Mouse (Mus musculus) hindbrain, embryonic 13.5 days (tissue): Measurements from ENCODE around the gene Mrpl23. TPM values are rescaled to one million over a fixed set of nuclear protein-coding genes. Genes with fewer than 3 reads are reported as not detected.

ENCODE experiments used
- ATAC-seq: fragments of 200-750 bp; cut with Nextera tagmentation; 2 replicates; pipeline ENCODE4 v1.8.0; 2017; ENCODE audit warnings: moderate TSS enrichment; ENCODE audit not compliant: low FRiP score
- H3K27ac ChIP-seq: fragments of 300-500 bp; sonication (generic); 2 replicates; pipeline ENCODE4 v1.5.1; 2015; ENCODE audit warnings: inconsistent platforms, mild to moderate bottlenecking, moderate library complexity
- H3K27me3 ChIP-seq: fragments of 300-500 bp; sonication (generic); 2 replicates; pipeline ENCODE4 v1.6.1; 2015; ENCODE audit warnings: mild to moderate bottlenecking, inconsistent platforms
- H3K36me3 ChIP-seq: fragments of 300-500 bp; sonication (generic); 2 replicates; pipeline ENCODE4 v1.6.1; 2015; ENCODE audit warnings: mild to moderate bottlenecking, inconsistent platforms
- H3K4me1 ChIP-seq: fragments of 300-500 bp; sonication (generic); replicated peaks from 2 replicates; pipeline ENCODE4 v1.6.1; 2015; ENCODE audit warnings: inconsistent platforms
- H3K4me2 ChIP-seq: fragments of 300-500 bp; sonication (generic); 2 replicates; pipeline ENCODE4 v1.6.1; 2015; ENCODE audit warnings: inconsistent platforms, mild to moderate bottlenecking, moderate library complexity
- H3K4me3 ChIP-seq: fragments of 300-500 bp; sonication (generic); 2 replicates; pipeline ENCODE4 v1.5.1; 2015; ENCODE audit warnings: mild to moderate bottlenecking, inconsistent platforms
- H3K9ac ChIP-seq: fragments of 300-500 bp; sonication (generic); 2 replicates; pipeline ENCODE4 v1.6.1; 2015; ENCODE audit warnings: mild to moderate bottlenecking, inconsistent platforms
- H3K9me3 ChIP-seq: fragments of 300-500 bp; sonication (generic); 2 replicates; pipeline ENCODE4 v1.6.1; 2016; ENCODE audit warnings: inconsistent platforms
- WGBS: fragments of 180-500 bp; shearing (Covaris S2); methylation state at CpG from one replicate; pipeline ENCODE4 v1.1.7; 2015; 5-methylcytosine and 5-hydroxymethylcytosine counted together
- polyA plus RNA-seq: library from polyadenylated mRNA; unstranded; fragments of >200 nt; fragmentation: Nextera tagmentation; extraction: Ambion mirVana; gene quantifications from 2 replicates; pipeline ENCODE4 v1.2.1, GENCODE M21; 2015

Gene Mrpl23
- polyA plus RNA-seq, 1 experiment from 2014 or later: 19.5 TPM

DNA sequence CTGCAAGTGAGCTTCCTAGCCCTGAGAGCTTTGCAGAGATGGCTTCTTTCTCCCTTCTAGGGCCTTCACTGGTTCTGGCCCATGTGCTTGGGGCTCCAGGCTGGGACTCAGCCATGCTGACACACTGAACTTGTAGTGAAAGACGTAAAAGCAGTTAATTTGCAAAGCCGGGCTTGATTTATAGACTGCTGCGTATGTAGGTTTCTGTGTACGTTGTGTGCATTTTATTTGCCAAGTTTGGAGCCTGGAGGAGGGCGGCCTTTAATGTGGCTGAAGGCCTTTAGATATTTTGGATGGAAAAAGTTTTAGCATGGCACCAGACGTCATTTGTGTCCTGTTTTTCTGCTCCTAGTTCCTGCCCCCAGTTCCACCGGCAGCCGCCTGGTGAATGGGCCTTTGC lies 7.3 kb downstream of the Mrpl23 start:
- WGBS: 64% methylated on average over 8 of the region's 8 CpGs
- Histone ChIP-seq H3K4me1 (peaks cover 23% of the 10 kb centered on the region), H3K9me3 (no peaks in the 10 kb centered on the region), H3K27me3 (no peaks in the 10 kb centered on the region), H3K36me3 (peaks cover 27% of the 10 kb centered on the region), H3K9ac (no peak overlapping the region), H3K4me2 (no peak overlapping the region), H3K4me3 (no peak overlapping the region), H3K27ac (no peak overlapping the region)
- no peak for ATAC-seq

DNA sequence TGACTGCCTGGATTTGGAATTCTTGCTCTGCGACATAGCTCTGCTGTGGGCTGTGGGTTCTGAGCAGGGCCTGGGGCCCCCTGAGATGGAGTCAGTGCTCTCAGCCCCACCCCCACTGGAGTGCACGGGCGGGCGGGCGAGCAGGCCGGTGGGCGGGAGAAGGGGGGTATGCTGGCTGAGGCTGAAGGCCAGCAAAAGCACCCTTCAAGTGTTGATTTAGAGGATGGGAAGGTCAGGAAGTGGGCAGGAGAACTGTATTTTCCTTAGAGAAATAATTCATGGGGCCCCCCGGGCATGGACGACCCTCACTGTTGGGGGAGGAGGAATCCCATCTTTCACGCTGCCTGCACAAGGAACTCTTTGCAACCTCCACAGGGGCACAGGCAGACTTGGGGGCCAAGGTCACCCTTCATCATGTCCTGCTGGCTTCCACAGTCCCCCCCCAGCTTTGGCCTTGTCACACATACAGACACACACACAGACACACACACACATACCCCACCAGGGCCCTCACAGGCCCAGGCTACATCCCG lies 10.4 kb downstream of the Mrpl23 start:
- no peak overlapping the region for H3K4me3 ChIP-seq
- H3K4me1 ChIP-seq: peaks cover 23% of the 10 kb centered on the region
- no peak overlapping the region for H3K27ac ChIP-seq
- H3K36me3 ChIP-seq: peaks cover 26% of the 10 kb centered on the region
- H3K4me2 ChIP-seq: no peak overlapping the region
- H3K9me3 ChIP-seq: no peaks in the 10 kb centered on the region
- H3K9ac ChIP-seq: peak overlapping the region; percentile 3
- H3K27me3 ChIP-seq: no peaks in the 10 kb centered on the region
- ATAC-seq: no peak; the same call in 1 of the 2 replicates
- WGBS: 36% methylated on average over 11 of the region's 11 CpGs

DNA sequence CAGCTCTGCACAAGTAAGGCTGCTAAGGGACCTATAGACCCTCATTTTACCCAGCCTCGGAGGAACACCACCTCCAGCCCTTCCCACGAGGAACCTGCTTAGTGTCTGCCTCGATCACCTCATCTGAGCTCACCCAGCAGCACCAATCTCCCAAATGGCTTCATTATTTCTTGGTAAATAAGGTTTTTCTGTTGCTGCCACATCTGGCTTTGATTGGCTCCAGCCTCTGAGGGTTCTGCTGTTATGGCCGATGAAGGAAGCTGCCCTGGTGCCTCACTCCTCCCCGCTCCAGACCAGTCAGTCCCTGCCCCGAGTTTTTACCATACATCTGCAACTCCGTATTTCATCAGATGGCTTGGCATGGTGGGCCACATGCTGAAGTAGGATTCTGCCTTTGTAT lies 13.5 kb downstream of the Mrpl23 start:
- no peak overlapping the region; the same call in 1 of the 2 replicates for H3K27ac ChIP-seq
- H3K36me3 ChIP-seq: peaks cover 14% of the 10 kb centered on the region
- no peak for ATAC-seq
- no peak overlapping the region for H3K9ac ChIP-seq
- no peak overlapping the region for H3K4me2 ChIP-seq
- H3K4me1 ChIP-seq: peaks cover 10% of the 10 kb centered on the region
- H3K27me3 ChIP-seq: no peaks in the 10 kb centered on the region
- H3K4me3 ChIP-seq: no peak overlapping the region
- 80% methylated on average over 7 of the region's 7 CpGs for WGBS
- no peaks in the 10 kb centered on the region for H3K9me3 ChIP-seq

DNA sequence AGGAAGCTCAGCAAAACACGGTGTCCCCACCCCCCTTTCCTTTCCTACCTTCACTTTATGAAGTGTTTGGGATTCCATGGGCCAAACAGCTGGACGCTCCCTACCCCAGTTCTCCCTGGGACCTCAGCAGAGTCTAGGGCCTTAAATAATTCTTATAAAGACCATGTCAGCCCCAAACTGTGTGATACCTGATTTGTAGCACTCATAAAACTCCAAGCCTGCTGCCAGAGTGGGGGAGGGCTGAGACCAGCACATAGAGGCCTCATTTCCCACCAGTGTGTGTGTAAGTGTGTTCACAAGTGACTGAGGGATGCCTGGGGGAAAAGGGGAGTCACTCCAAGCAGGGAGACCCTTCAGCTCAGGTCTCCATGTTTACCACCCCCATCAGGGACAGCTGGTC lies 15.4 kb downstream of the Mrpl23 start:
- 64% methylated on average over 2 of the region's 2 CpGs for WGBS
- no peak overlapping the region for H3K9ac ChIP-seq

DNA sequence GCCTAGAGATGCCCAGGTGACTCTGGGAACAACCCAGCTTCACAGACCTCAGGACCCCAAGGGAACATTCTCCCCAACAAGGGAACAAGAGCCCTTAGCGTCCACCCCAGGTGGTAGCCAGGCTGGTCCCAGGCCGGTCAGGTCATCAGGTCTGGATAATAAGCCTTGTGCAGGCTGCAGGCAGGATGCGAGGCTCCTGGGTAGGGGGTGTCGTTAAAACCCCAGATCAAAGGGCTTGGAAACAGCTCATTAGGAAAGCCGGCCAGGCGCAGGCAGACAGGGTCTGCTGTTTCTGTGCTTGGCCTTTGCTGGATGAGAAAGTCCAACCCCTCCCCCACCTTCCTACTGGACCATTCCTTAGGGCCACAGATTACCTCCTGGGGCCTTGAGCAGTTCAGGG lies 16.2 kb downstream of the Mrpl23 start:
- Histone ChIP-seq H3K4me2 (no peak overlapping the region), H3K27me3 (no peaks in the 10 kb centered on the region), H3K36me3 (peaks cover 8% of the 10 kb centered on the region), H3K4me1 (peaks cover 12% of the 10 kb centered on the region), H3K4me3 (no peak overlapping the region), H3K27ac (no peak overlapping the region), H3K9ac (no peak overlapping the region), H3K9me3 (no peaks in the 10 kb centered on the region)
- 32% methylated on average over 6 of the region's 6 CpGs for WGBS
- ATAC-seq: no peak

More for the DNA sequence above, 15.4 kb downstream of the Mrpl23 start:
- H3K4me2 ChIP-seq: no peak overlapping the region
- no peak overlapping the region for H3K4me3 ChIP-seq
- peaks cover 8% of the 10 kb centered on the region for H3K36me3 ChIP-seq
- peaks cover 8% of the 10 kb centered on the region for H3K4me1 ChIP-seq
- H3K27ac ChIP-seq: no peak overlapping the region
- no peaks in the 10 kb centered on the region for H3K9me3 ChIP-seq
- no peak for ATAC-seq
- H3K27me3 ChIP-seq: no peaks in the 10 kb centered on the region

DNA sequence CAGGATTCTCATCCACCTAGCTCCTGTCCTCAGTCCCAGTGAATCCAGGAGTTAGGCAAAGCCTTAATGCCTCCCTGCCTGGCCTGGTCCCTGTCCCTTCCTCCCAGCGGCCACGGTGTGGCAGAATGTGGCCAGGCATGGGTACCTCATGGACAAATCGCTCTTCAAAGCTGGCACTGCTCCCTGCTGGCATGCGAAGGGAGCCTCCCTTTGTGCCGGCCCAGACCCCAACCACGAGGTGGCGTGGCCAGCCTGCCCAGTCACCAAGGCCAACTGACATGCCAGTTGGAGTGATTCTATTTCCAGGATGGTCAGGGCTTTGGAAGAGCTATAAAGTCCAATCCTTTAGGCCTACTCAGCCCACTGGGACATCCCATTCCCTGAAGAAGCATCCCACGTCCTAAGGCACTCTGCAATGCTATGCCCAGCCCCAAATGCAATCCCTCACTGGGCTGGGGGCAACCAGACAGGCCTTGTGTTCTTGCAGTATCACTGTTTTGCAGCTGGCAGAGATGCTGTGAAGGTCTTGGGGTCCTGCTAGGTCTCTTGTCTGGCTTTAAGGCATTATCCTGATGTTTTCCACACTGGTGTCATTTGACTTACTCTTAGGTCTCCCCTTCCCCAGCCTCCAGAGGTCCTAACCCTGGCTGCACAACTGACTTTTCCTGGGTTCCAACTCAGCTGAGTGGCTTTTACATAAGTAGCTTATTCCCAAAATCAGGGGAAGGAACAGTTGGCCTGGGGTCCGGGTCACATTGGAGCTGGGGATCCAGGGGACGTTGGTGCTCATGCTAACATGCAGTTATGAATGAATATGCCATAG lies 17.7 kb downstream of the Mrpl23 start:
- peaks cover 26% of the 10 kb centered on the region for H3K4me1 ChIP-seq
- H3K9me3 ChIP-seq: no peaks in the 10 kb centered on the region
- WGBS: 90% methylated on average over 10 of the region's 10 CpGs
- no peak overlapping the region for H3K4me2 ChIP-seq
- no peaks in the 10 kb centered on the region for H3K27me3 ChIP-seq
- no peak for ATAC-seq
- H3K36me3 ChIP-seq: peaks cover 6% of the 10 kb centered on the region
- no peak overlapping the region for H3K9ac ChIP-seq
- H3K27ac ChIP-seq: no peak overlapping the region
- H3K4me3 ChIP-seq: no peak overlapping the region

DNA sequence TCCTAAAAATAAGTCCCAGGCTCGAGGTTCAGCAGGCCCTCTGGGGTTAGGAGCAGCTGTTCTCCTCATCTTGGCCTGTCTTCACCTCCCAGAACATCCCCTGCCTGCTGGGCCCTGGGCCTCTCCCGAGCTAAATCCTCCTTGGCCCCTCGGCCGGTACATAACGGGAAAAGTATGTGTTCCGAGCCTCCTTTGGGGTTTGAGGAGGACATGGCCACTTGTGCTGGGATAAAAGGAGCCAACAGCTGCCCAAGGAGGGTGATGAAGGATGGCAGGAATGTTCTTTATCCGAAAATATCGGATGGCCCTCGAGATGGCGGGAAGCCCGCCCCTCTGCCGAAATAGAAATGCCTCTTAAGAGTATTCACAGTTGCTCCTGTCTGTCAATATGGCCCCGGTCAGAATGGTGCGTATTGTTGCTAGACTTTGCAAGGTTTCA lies 18.5 kb downstream of the Mrpl23 start:
- H3K9ac ChIP-seq: no peak overlapping the region
- H3K36me3 ChIP-seq: no peaks in the 10 kb centered on the region; the same call in 1 of the 2 replicates
- no peaks in the 10 kb centered on the region for H3K9me3 ChIP-seq
- ATAC-seq: no peak
- no peak overlapping the region for H3K27ac ChIP-seq
- H3K27me3 ChIP-seq: no peaks in the 10 kb centered on the region
- peaks cover 27% of the 10 kb centered on the region for H3K4me1 ChIP-seq
- 81% methylated on average over 14 of the region's 14 CpGs for WGBS
- H3K4me3 ChIP-seq: no peak overlapping the region
- H3K4me2 ChIP-seq: no peak overlapping the region

DNA sequence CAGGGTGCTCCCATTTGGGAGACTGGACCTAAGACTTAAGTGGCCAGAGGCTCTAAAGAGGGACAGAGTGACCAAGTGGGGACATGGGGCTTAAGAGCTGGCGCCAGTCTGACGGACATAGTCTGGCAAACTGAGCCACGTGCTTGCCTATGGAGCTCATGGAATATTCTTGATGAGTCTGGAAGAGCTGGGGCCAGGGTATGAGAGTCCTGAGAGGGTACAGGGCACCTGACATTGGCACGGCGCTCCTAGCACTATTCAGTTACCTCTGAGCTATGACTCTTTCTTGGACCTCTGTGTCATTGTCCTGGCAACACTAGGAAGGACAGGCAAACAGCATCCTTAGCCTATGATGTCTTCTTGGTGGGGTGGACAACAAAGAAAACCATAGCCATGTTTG lies 19.2 kb downstream of the Mrpl23 start:
- H3K27ac ChIP-seq: no peak overlapping the region
- H3K36me3 ChIP-seq: no peaks in the 10 kb centered on the region
- no peak overlapping the region for H3K4me2 ChIP-seq
- H3K9ac ChIP-seq: no peak overlapping the region
- H3K27me3 ChIP-seq: no peaks in the 10 kb centered on the region
- 95% methylated on average over 5 of the region's 5 CpGs for WGBS
- ATAC-seq: no peak
- no peaks in the 10 kb centered on the region for H3K9me3 ChIP-seq
- H3K4me3 ChIP-seq: no peak overlapping the region
- peaks cover 27% of the 10 kb centered on the region for H3K4me1 ChIP-seq

DNA sequence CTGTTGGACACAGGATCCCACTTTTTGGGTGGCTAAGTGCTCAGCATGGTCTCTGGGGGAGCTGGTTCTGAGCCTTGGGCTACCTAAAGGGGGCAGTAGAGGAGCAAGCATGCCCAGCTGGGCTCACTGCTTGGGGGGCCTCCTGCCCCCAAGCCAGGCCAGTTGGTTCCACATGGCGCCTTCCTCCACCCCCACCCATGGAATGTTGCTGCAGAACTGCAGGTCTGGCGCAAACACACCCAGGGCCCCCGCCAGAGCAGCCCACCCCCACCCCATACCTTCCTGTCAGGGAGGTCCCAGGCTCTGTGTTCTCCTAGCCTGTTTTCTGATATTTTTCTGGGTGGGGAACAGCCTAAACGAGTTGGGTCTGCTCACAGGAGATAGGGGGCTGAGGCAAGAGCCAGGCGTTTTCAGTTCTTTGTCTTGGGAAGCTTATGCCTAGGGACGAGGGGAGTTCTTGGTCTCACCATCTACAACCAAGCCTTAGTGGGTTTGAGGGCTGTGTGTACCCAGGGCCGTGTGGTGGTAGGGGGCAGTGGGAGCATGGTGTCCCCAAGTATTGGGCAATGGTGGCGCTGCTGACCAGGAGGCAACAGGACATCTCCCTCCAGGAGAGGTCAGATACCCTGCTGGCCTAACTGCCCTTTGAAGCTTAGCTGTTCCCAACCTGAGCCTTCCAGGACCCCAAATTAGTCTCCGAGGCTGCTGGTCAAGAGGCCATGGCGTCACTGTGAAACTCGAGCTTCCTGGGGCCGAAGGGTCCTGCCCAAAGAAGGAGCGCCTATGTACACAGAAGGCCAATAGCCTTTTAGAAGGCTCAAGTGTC lies 20.3 kb downstream of the Mrpl23 start:
- no peak overlapping the region for H3K27ac ChIP-seq
- 64% methylated on average over 13 of the region's 13 CpGs for WGBS

DNA sequence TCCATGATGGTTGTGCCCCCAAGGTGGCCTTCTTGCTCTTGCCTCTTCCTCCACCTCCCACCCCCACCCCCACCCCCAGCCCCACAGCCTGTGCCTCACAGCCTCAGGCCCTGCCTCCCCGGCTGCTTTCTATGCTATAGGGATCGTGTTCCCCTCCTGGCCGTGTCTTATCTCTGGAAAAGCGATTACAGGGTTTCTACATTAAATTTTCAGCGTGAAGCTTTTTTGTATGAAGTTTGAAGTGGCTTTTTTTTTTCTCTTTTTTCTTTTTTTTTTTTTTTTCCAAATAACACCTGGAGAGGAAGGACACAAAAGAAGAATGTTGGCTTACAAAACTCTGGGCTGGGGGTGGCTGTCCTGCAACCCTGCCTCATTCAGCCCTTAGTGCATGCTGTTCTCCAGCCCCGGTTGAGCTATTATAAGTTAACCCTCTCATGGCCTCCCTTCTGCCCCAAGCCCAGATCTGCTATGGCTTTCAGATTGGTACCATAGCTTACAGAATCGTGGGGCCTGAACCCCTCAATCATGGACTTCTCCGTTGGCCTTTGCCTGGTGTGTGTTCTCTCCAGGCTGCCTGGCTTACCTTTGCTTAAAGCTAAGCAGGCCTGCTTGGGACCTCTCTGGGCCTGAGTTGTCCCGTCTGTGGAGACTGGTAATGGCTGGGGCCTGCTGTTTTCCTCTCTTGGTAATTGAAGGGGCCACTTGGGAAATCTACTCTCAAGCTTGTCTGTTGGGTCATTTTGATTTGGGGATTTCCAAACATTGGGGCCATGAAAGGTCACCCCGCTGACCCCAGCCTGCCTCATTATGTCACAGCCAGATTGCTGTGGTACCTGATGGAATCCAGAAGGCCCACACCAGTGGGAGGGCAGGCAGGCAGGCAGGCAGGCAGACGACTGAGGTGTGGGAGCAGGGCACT lies 21.2 kb downstream of the Mrpl23 start:
- H3K27me3 ChIP-seq: no peaks in the 10 kb centered on the region
- H3K27ac ChIP-seq: no peak overlapping the region
- 0 out of 2 replicates have a peak overlapping the region, but pooled peaks have one; percentile 13 for H3K9ac ChIP-seq
- H3K36me3 ChIP-seq: no peaks in the 10 kb centered on the region
- H3K4me2 ChIP-seq: no peak overlapping the region
- H3K9me3 ChIP-seq: no peaks in the 10 kb centered on the region
- 49% methylated on average over 11 of the region's 11 CpGs for WGBS
- H3K4me3 ChIP-seq: no peak overlapping the region
- H3K4me1 ChIP-seq: peaks cover 27% of the 10 kb centered on the region
- ATAC-seq: no peak

More for the DNA sequence above, 20.3 kb downstream of the Mrpl23 start:
- ATAC-seq: no peak
- no peak overlapping the region for H3K4me3 ChIP-seq
- H3K27me3 ChIP-seq: no peaks in the 10 kb centered on the region
- no peaks in the 10 kb centered on the region for H3K36me3 ChIP-seq
- no peak overlapping the region for H3K9ac ChIP-seq
- no peaks in the 10 kb centered on the region for H3K9me3 ChIP-seq
- H3K4me2 ChIP-seq: no peak overlapping the region
- H3K4me1 ChIP-seq: peaks cover 27% of the 10 kb centered on the region

DNA sequence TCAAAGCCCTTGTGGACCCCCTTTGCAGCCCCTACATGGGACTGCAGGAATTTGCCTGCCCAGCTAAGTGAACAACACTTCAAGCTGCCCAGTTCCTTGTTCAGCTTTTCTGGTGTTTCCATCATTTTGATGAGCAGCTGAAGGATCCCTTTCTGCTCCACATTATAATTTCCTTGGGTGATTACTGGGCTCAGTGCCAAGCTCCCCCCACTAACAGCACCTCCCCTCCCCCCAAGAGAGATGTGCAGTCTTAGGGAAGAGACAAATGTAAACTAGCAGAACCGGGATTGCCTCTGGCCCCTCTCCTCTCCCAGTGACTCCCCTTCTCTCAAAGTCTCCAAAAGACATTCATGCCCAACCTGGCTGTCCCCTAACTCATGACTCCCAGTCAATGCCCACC lies 22.1 kb downstream of the Mrpl23 start:
- H3K9me3 ChIP-seq: no peaks in the 10 kb centered on the region
- no peak overlapping the region for H3K4me2 ChIP-seq
- H3K36me3 ChIP-seq: no peaks in the 10 kb centered on the region
- 23% methylated on average over 1 of the region's 1 CpGs for WGBS
- peaks cover 27% of the 10 kb centered on the region for H3K4me1 ChIP-seq
- no peaks in the 10 kb centered on the region for H3K27me3 ChIP-seq
- 0 out of 2 replicates have a peak overlapping the region, but pooled peaks have one; percentile 13 for H3K9ac ChIP-seq
- no peak overlapping the region for H3K4me3 ChIP-seq
- no peak for ATAC-seq
- H3K27ac ChIP-seq: no peak overlapping the region
